Mouse (Mus musculus) embryonic stem cell, embryonic (primary cell): Measurements from ENCODE around the gene Pitpna.

Experiments
- CTCF ChIA-PET, 4 experiments: fragments of 300-600 bp in 2 of 4; fragments of 350-600 bp in 2 of 4; sonication (Branson Sonifier 250); formaldehyde crosslinking; loops; one replicate each; lab custom pipeline; 2022; ENCODE audit warnings: inconsistent platforms in 2 of 4; lab: Charles Lee
- POLR2A ChIA-PET, 4 experiments: fragments of 300-600 bp in 2 of 4; fragments of 350-600 bp in 2 of 4; sonication (Branson Sonifier 250); formaldehyde crosslinking; loops; one replicate each; lab custom pipeline; 2022; ENCODE audit warnings: antibody characterized with exemption in 4 of 4, inconsistent platforms in 1 of 4; lab: Charles Lee

The Pitpna gene

DNA sequence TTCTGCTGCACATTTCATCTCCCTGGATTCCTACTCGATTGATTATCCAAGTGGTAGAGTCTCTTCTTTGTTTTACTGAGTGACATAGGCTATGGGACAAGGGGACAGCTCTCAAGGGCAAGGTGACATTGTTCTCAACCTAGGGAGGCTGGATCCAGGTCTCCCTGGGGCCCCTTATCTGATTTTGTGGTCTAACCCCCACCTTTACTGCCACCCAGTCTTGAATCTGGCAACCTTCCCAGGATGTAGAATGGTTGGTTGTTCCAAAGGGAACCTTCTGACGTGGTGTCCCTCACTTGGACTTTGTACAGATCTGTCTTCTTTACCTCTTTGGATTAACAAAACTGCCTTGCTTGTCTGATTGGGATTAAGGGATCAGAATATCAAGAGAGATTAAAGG, 7.5 kb downstream of the Pitpna start:
- ChIA-PET POLR2A (interaction anchor here in 1 of 4 experiments (0.9 to 1.6 kb wide), 3 partner anchors 8 to 20 kb away, joined by 3 to 5 read pairs (median 3); no protein-coding TSS in a partner anchor), CTCF (interaction anchor here in 1 of 4 experiments (0.8 kb wide), 1 partner anchor 65 kb away, joined by 3 read pairs; no protein-coding TSS in a partner anchor)

DNA sequence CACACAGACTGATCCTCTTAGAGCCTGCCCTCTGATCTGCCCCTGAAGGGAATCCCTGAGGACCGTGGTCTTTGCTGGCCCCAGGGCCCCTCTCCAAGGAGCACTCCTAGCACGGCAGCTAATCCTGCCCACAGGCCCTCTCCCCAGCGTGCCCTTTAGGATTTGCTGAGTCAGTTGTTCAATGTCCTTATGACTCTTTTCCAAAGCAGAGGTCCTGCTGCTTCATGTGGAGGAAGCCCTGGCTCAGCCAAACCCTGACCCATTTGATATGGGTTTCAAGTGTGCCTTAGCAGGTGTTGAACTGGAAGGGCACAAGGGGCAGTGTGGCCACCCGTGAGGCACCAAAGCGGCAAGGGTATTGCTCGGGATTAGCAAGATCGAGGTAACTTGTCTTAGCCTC, 7.9 kb downstream of the Pitpna start:
- POLR2A ChIA-PET, result interaction anchor here in 1 of 4 experiments (1.2 to 1.3 kb wide), 2 partner anchors 9 to 39 kb away, joined by 3 to 7 read pairs; no protein-coding TSS in a partner anchor
- CTCF ChIA-PET, result no interaction called here

DNA sequence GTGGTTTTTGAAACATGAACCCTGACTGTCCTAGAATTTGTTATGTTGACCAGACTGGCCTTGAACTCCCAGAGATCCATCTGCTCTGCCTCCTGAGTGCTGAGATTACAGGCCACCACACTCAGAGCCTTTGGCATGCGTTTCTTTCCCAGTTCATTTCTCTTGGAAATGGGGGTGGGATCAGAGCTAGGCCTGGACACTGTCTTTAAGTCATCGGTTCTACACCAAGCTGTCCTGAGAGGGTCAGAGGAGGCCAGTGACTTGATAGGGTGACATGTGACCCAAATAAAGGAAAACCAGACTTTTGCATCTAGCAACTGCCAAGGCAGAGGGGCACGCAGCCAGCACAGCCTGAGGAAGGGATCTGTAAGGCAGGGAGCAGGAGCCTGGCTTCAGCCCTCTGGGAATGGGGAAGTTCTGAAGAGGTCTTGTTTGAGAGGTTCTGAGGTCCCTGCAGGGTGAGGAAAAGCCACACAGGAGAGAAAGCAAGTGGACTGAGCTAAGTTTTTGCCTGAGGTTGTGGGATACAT, 8.9 kb downstream of the Pitpna start:
- POLR2A ChIA-PET, result interaction anchor here in 1 of 4 experiments (1.2 to 1.3 kb wide), 3 partner anchors 8 to 144 kb away, joined by 3 to 7 read pairs (median 3); no protein-coding TSS in a partner anchor
- CTCF ChIA-PET, result interaction anchor here in 2 of 4 experiments (0.6 to 1.1 kb wide), 2 partner anchors 10 to 15 kb away, joined by 3 to 8 read pairs; no protein-coding TSS in a partner anchor

DNA sequence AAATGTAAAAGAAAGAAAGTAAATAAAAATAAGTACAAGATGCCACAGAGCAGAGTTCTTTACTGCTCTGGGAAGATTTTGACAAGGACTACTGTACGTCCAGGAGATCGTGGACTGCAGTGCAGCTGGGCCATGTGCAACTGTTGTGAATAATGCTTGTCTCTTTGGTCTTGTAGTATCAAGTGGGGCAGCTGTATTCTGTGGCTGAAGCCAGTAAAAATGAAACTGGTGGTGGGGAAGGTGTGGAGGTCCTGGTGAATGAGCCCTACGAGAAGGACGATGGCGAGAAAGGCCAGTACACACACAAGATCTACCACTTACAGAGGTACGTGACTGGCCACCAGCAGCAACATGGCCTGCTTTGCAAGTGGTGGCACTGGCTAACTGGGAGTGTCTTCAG, 10.1 kb downstream of the Pitpna start:
- ChIA-PET CTCF (interaction anchor here in 1 of 4 experiments (0.6 kb wide), 1 partner anchor 110 kb away, joined by 5 read pairs; no protein-coding TSS in a partner anchor), POLR2A (interaction anchor here in 2 of 4 experiments (0.7 to 0.9 kb wide), 3 partner anchors 10 to 82 kb away, joined by 3 to 4 read pairs (median 3); partner anchors contain the start of gene Pitpna (in 1 of the 2))

DNA sequence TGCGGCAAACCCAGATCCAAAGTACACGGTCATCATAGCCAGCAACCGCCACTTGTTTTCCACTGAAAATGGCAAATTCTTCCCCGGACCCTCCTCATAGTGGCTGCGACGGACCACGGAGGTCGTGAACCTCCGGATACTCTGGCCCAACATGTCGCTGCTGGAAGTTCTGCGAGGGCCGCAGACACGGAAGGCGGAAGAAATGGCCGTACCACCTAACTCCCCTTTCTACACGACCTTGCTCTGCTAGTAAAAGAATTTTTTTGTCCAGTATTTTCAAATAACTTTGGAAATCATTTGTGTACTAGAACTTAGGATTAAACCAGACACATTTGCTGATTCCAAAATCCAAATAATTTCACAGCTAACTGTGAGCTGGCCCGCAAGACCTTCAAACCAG, 11.9 kb downstream of the Pitpna start:
- ChIA-PET POLR2A (interaction anchor here in 2 of 4 experiments (0.5 to 2.5 kb wide), 2 partner anchors 11 to 147 kb away, joined by 10 to 14 read pairs; partner anchors contain the start of gene Pitpna (in 1 of the 2)), CTCF (interaction anchor here in 1 of 4 experiments (0.6 kb wide), 1 partner anchor 378 kb away, joined by 5 read pairs; no protein-coding TSS in a partner anchor)

DNA sequence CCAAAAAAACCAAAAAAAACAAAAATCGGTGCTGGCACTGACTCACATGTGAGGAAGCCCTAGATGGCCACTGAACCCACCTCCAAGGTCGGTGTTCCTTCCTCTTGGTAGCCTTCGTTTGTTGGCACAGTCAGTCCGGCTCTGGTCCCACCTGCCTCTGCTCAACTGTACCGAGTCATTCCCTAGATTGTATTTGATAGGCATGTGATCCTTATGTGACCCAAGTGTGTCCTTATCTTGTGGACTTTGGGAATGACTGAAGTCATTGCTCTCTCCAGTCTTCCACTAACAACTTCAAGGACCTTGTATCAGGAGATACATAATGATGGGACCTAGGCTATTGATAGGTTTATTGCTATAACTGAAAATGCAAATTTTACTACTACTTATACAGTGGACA, 16.9 kb downstream of the Pitpna start:
- ChIA-PET CTCF (interaction anchor here in 3 of 4 experiments (0.8 to 1.5 kb wide), 5 partner anchors 12 to 94 kb away, joined by 3 to 5 read pairs (median 4); no protein-coding TSS in a partner anchor), POLR2A (interaction anchor here in 3 of 4 experiments (0.5 to 6.4 kb wide), 29 partner anchors 8 to 151 kb away, joined by 3 to 56 read pairs (median 5); partner anchors contain the start of genes Pitpna (in 2 of the 3), Inpp5k (in 1 of the 3), Prpf8 (in 1 of the 3) and Scarf1 (in 1 of the 3))

DNA sequence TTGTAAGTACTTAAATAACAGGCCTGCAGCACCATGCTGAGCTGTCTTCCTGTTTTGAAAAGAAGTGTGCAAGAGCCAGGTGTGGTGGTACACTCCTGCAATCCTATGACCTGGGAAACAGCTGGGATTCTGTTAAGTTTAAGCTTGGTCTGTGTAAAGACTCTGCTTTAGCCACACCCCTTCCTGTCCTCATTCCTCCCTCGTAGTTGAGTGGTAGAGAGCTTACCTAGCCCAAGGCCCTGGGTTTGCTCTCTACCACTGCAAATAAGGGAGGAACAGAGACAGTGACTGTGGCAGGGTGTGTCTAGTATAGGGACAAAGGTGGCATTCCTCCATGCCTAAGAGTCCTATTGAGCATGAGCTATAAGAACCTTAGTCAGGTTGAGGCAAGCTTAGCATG, 17.4 kb downstream of the Pitpna start:
- POLR2A ChIA-PET, result interaction anchor here (0.5 to 6.4 kb wide), 40 partner anchors 9 to 150 kb away, joined by 3 to 56 read pairs (median 4); partner anchors contain the start of genes Pitpna (in 3 of the 4), Inpp5k (in 2 of the 4), Prpf8 (in 1 of the 4) and Scarf1 (in 1 of the 4)
- CTCF ChIA-PET, result interaction anchor here (0.8 to 1.5 kb wide), 7 partner anchors 11 to 95 kb away, joined by 3 to 5 read pairs (median 3); no protein-coding TSS in a partner anchor

DNA sequence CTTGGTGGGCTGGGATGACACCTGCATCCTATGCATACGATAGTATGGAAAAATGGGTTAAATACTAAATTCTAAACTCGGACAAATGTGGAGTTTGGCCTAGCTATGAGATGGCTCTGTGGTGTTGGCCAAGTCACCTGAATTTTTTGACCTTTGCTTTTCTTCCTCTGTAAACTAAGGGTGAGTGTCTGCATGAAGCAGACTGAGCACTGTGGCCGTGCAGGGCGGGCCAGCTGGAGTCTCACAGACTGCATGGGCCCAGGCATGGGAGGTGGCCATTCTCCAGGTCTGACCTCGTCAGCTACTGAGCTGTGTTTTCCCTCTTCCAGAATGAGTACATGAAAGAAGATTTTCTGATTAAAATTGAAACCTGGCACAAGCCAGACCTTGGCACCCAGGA, 20.9 kb downstream of the Pitpna start:
- POLR2A ChIA-PET, result interaction anchor here in 2 of 4 experiments (0.6 to 6.4 kb wide), 14 partner anchors 9 to 122 kb away, joined by 3 to 56 read pairs (median 6); partner anchors contain the start of genes Pitpna (in 2 of the 2), Inpp5k (in 1 of the 2) and Prpf8 (in 1 of the 2)
- CTCF ChIA-PET, result interaction anchor here in 3 of 4 experiments (0.6 to 1.2 kb wide), 5 partner anchors 9 to 100 kb away, joined by 3 to 4 read pairs (median 3); no protein-coding TSS in a partner anchor

DNA sequence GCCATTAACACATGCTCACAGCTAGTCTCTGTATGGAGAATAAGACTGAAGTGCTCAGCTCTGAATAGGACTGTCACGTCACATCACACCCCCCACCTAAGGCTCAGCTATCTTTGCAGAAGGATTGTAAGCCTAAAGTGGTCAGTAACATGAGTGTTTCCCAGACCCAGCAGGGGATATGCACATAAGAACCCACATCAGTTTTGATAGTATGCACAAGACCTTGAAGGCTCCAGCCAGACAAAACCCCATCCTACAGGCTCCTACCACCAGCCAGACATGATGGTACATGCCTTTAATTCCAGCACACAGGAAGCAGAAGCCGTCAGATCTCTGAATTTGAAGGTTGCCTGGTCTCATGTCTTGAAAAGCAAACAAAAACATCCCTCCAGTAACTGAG, 22.1 kb downstream of the Pitpna start:
- CTCF ChIA-PET, result interaction anchor here in 1 of 4 experiments (1.0 kb wide), 1 partner anchor 100 kb away, joined by 3 read pairs; the partner anchor contains the start of gene Rilp
- POLR2A ChIA-PET, result interaction anchor here in 3 of 4 experiments (0.6 to 6.2 kb wide), 15 partner anchors 8 to 123 kb away, joined by 3 to 29 read pairs (median 4); partner anchors contain the start of genes Pitpna (in 1 of the 3), Rilp (in 1 of the 3) and Ywhae (in 1 of the 3)

DNA sequence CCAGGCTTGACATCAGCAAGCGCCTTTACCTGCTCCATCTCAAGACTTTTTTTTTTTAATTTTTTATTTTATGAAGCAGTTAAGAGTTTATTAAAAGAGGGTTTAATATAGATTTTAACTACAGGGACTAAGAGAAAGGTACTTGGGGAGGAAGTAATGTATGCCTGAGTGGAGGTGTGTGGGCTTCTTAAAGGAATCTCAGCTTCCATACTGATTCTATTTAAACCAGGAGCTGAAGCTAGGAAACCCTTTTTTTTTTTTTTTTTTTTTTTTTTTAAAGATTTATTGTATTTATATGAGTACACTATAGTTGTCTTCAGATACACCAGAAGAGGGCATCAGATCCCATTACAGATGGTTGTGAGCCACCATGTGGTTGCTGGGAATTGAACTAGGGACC, 26.9 kb downstream of the Pitpna start:
- POLR2A ChIA-PET, result interaction anchor here in 2 of 4 experiments (0.6 to 1.5 kb wide), 7 partner anchors 9 to 83 kb away, joined by 3 to 6 read pairs (median 3); partner anchors contain the start of genes Inpp5k (in 1 of the 2), Myo1c (in 1 of the 2) and Slc43a2 (in 1 of the 2)
- CTCF ChIA-PET, result interaction anchor here in 2 of 4 experiments (0.6 to 0.7 kb wide), 3 partner anchors 57 to 567 kb away, joined by 3 to 9 read pairs (median 4); no protein-coding TSS in a partner anchor

DNA sequence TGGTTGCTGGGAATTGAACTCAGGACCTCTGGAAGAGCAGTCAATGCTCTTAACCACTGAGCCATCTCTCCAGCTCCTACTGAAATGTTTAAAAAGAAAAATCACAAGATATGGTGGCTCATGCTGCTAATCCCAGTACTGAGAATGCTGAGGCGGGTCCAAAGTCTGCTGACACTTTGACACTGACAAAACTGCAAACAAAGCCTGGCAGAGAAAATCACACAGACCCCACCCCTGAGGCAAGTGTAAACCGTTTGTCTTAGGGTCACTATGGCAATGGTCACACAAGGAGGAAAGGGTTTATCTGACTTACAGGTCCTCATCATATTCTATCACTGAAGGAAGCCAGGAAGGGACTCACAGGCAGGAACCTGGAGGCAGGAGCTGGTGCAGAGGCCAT, 27.7 kb downstream of the Pitpna start:
- CTCF ChIA-PET, result interaction anchor here in 1 of 4 experiments (0.7 kb wide), 1 partner anchor 35 kb away, joined by 3 read pairs; no protein-coding TSS in a partner anchor
- POLR2A ChIA-PET, result interaction anchor here in 2 of 4 experiments (0.9 to 1.5 kb wide), 7 partner anchors 8 to 41 kb away, joined by 3 to 5 read pairs (median 3); partner anchors contain the start of gene Inpp5k (in 2 of the 2)

DNA sequence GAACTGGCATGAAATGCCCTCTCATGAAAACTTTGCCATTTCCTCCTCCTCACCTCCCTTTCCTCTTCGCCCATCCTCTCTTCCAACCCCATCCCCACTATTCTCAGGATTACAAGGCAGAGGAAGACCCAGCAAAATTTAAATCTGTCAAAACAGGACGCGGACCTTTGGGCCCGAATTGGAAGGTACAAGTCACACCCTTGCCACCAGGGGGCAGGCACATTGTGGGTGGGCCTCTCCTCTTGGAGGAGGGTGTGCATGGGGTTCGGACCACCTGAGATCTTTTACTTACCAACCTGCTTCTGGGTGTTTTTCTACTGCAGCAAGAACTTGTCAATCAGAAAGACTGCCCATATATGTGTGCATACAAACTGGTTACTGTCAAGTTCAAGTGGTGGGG, 31.2 kb downstream of the Pitpna start:
- CTCF ChIA-PET, result interaction anchor here in 1 of 4 experiments (1.4 kb wide), 1 partner anchor 12 kb away, joined by 3 read pairs; the partner anchor contains the start of gene Inpp5k
- POLR2A ChIA-PET, result interaction anchor here in 2 of 4 experiments (1.3 to 2.2 kb wide), 4 partner anchors 9 to 26 kb away, joined by 4 to 5 read pairs (median 4); no protein-coding TSS in a partner anchor

DNA sequence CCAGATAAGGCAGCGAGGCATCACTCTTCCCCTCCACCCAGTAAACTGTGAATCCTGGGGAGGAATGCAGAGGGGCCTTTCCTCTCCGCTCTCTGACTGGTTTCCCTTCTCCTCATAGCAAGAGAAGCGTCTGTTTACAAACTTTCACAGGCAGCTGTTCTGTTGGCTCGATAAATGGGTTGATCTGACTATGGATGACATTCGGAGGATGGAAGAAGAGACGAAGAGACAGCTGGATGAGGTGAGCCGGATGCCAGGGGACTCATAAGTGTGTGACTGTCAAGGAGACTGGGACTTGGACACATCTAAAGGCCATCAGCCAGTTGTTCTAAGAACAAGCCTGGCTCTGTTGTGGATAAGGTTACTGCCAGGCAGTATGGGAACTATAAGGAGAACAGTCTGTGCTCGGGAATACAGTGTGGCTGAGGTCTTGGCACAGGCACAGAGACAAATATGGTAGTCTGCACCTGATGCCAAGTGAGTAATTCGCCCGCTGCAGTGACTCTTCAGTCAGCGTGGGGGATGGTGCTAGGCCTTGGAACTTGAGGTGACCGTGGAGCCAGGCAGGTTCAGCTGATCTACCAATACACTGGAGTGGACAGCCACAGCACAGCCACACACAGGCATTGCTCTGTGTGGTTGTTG, 32.4 kb downstream of the Pitpna start:
- ChIA-PET CTCF (interaction anchor here in 1 of 4 experiments (0.8 to 1.5 kb wide), 2 partner anchors 18 to 90 kb away, joined by 3 to 5 read pairs; no protein-coding TSS in a partner anchor), POLR2A (interaction anchor here in 3 of 4 experiments (1.0 to 5.0 kb wide), 28 partner anchors 10 to 159 kb away, joined by 3 to 36 read pairs (median 7); partner anchors contain the start of genes Inpp5k (in 2 of the 3), Tlcd2 (in 2 of the 3), Crk (in 1 of the 3) and Myo1c (in 1 of the 3))

DNA sequence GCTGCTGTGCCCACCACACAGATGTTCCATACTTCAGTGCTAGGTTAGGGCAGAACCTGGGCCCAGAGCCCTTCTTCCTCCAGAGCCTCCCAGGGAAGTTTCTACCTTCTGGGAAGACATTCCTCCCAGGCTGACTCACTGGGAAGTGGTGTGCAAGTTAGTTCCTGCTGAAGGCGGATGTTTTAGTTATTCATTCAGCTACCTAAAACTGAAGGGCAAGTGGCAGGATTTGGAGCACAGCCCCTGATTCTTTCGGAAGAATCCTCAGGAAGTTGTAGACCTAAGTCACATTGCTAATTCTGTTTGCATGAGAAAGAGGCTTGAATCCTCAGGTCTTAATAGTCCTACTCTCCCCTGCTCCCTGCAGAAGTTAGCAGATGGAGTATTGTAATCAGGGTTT, 33.5 kb downstream of the Pitpna start:
- ChIA-PET POLR2A (interaction anchor here (0.6 to 5.0 kb wide), 44 partner anchors 8 to 789 kb away, joined by 3 to 36 read pairs (median 6); partner anchors contain the start of genes Crk (in 2 of the 4), Inpp5k (in 2 of the 4), Tlcd2 (in 2 of the 4) and Myo1c (in 1 of the 4)), CTCF (interaction anchor here in 1 of 4 experiments (0.8 to 1.5 kb wide), 2 partner anchors 9 to 91 kb away, joined by 3 to 5 read pairs; partner anchors contain the start of gene Inpp5k)

DNA sequence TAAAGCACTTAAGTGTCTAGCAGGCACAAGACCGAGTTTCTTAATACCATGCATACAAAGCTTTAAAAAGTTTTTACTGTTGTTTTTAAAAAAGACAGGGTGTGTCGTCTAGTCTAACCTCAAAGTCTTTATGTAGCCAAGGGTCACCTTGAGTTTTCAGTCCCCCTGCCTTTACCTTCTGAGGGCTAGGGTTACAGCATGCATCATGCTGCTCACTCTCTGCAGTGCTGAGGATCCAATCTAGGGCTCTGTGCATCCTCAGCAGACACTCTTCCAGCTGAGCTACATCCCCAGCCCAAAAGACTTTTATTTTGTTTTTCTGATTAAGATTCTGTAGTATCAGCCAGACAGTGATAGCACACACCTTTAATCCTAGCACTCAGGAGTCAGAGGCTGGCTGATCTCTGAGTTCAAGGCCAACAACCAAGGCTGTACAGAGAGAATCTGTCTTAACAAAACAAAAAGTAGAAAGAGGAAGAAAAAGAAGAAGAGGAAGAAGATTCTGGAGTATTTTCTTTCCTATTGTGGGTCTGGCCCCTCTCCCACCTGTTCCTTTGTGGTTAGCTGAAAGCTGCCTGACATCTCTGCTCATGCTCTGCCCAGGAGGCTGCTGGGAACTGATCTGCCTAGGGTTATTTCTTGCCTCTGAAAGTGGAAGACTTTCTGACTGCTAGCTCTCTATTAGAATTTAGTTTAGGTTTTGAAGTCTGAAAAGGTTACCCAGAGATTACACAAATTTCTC, 34.9 kb downstream of the Pitpna start:
- ChIA-PET CTCF (interaction anchor here in 2 of 4 experiments (0.5 to 1.1 kb wide), 2 partner anchors 14 to 665 kb away, joined by 3 to 10 read pairs; no protein-coding TSS in a partner anchor), POLR2A (interaction anchor here in 3 of 4 experiments (0.6 to 5.0 kb wide), 23 partner anchors 8 to 354 kb away, joined by 3 to 36 read pairs (median 7); partner anchors contain the start of genes Tlcd2 (in 3 of the 3), Inpp5k (in 2 of the 3), Ywhae (in 2 of the 3) and Crk (in 1 of the 3))

DNA sequence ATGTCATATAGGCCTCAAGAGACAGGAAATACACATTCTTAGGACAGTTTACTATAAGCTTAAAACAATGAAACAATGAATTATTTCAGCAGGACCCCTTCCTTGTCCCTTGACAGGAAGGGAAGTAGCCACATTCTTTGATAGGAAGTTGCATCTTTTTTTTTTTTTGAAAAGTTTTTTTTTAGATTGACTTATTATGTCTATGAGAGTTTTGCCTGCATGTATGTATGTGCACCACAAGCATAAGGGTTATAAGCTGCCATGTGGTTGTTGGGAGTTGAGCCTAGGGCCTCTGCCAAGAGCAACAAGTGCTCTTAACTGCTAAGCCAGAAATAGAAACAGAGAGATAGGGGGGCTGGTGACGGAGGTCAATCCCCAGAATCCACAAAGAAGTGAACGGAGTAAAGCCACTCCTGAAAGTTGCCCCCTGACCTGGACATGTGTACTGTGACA, 36.2 kb downstream of the Pitpna start:
- ChIA-PET POLR2A (interaction anchor here in 3 of 4 experiments (0.8 to 5.0 kb wide), 19 partner anchors 7 to 163 kb away, joined by 3 to 36 read pairs (median 7); partner anchors contain the start of genes Tlcd2 (in 2 of the 3), Inpp5k (in 1 of the 3), Myo1c (in 1 of the 3) and Ywhae (in 1 of the 3)), CTCF (interaction anchor here in 1 of 4 experiments (1.1 to 1.5 kb wide), 2 partner anchors 16 to 83 kb away, joined by 3 read pairs; no protein-coding TSS in a partner anchor)
